Mouse (Mus musculus): ENCODE data around the gene Myrf.

Myrf gene

DNA sequence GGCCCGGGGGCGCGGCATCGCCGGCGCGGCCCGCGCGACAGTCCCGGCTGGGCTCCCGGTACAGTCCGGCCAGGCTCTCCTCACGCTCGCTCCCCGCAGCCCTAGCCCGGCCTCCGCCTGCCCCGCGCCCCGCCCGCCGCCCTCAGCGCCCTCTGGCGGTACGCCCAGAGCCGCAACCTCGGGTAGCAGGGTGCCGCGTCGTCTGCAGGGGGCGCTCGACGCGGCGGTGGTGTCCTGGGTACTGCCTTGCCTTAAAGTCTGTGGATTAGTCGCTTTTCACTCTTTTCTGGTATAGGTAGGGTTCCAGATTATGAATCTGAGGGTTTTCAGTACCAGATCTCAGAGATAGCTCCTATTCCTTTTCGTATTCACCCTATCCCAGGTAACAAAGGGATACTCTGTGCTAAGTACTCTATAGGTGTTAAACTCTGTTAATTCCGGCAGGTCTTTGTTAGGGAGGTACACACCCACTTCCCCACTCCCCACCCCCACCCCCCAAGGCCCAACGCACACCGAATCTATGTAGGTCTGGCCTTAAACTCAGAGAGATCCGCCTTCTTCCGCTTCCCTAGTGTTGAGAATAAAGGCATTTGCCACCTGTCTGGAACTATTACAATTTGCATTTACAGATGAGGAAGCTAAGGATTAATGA is at the start of gene Myrf:
Gene Myrf, minus strand, starts transcription at position 95 of the 652 bp plus-strand sequence.
- no peak for DNase-seq (ENCODE audit: low read depth)

DNA sequence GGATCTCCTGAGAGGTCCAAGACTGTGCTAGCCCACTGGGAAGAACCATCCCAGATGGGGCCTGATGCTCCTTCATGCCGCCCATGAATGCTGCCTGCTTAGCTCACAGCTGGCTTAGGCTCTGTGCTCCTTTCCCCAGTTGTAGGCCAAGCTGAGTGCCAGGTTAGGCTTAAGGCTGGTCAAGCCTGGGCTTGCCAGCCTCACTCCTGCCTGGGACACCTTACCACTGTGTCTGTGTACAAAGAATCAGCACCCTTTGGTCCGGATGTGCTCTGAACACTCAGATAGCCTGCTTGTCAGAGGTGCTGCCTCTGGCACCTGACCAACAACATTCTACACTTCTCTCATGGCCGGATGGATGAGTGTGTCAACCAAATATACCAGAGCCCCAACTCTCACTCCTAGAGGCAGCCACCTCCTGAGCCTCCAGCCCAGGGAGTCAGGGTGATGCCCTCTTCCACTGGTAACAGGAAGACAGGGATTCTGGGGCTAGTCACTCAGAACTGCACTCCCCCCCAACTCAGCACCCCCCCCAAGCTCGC is 49.1 kb upstream of the Myrf start:
- DNase-seq (ENCODE audit: low read depth), result peak; percentile 64

DNA sequence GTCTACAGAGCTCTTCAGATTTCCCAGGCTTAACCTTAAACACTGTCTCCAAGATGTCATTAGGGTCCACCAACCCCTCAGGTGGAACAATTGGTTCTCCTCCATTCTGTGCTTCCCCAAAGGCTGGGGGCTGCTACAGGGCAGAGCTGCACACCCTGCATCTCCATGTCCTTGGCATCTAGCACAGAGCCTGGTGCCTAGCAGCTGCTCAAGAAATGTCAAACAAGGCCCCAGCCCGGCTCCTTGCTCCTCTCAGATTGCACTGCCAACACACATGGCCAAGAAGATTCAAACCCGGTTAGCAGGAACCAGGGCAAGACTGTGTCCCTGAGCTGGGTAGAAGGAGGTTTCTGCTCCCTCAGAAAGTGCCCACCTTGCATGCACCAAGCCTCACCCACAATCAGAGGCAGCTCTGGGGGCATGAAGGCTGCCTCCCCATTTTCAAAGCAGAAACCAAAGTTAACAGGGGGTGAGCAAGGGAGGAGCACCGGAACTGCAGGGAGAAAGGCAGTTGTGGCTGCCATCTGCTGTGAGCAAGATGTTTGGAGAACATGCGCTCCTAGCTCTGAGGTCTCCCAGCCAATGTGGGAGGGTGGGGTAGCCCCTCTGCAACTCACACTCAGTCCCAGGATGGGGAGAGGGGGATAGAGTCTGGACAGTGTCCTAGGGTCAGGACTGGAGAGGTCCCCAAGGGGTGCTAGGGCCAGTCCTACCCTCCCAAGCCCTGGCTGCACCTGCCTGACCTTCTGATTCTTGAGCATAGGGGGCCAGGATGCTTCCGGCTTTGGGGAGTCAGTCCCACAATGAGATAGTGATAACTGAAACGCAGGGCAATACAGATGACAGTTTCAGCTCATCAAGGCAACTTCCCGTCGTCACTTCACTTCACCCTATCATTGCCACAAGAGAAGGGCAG is 47.8 kb upstream of the Myrf start:
- DNase-seq (ENCODE audit: low read depth), result no peak

DNA sequence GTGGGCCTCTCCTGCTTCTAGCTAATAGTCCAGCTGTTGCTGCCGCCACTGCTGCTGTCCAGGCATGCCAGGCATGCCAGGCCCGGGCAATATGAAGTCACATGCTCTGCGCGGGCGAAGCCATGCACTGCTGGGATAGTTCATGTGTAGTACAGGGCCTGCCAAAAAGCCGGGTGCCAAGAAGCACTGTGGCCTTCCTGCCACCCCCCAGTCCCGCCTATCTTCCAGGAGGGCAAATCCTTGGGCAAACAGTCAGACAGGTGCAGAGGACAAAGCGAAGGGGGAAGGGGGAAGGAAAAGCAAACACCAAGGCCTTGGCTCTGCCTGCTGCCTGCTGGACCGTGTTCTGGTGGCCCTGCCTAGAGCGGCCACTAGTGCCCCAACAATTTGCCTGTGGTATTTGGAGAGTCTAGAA is 45.9 kb upstream of the Myrf start:
- no peak for DNase-seq (ENCODE audit: low read depth)

DNA sequence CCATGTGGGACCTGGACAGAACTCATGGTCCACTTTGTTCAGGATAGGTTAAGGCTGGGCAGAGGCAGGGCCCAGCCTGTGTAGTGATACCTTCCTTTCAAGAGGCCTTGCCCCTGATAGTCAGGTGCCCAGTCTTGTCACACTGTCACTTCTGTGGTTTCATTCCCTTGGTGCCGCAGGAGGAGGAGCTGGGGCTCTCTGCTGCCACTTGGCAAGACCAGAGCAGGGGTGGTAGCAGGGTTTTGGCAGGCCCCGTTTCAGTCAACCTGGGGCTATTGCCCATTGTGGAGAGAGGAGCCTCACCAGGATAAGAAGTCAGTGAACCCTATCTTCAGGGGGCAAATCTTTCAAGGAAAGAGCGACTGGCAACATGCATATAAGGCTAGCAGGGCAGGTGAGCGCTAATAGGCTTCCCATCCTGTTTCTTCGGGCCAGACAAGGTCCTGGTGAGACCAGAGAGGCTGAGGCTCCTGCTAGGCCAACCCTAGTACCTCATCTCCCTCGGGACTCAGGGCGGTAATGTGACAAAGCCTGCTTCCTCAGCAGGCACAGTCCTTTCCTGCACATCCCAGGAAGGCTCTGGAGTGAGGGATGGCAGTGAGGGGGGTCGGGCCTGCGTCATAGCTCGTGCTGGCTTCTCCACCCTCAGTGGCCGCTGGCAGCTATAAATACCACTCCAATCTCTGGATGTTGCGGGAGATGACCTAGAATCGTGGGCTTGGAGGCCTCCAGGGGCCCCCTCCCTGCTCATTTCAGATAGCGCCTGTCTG is 40.4 kb upstream of the Myrf start:
- no peak for DNase-seq (ENCODE audit: low read depth)

DNA sequence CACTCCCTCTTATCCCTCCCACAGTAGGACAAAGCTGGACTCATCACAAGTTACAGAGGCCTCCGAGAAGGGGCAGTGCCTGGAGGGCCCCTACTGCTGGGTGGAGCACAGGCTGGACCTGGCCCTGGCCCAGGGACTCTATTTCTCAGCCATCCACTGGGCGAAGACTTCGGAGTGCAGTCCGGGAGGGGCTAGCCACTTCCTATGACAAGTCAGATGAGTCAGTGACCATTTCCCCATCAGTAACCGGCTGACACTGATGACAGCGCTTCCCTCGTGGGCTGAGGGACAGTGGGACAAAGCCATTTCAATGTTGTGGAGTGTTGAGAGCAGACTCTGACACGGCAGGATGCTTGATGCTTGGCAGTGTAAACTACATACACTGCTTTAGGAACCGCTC is 39.1 kb upstream of the Myrf start:
- DNase-seq (ENCODE audit: low read depth), result peak; percentile 72

DNA sequence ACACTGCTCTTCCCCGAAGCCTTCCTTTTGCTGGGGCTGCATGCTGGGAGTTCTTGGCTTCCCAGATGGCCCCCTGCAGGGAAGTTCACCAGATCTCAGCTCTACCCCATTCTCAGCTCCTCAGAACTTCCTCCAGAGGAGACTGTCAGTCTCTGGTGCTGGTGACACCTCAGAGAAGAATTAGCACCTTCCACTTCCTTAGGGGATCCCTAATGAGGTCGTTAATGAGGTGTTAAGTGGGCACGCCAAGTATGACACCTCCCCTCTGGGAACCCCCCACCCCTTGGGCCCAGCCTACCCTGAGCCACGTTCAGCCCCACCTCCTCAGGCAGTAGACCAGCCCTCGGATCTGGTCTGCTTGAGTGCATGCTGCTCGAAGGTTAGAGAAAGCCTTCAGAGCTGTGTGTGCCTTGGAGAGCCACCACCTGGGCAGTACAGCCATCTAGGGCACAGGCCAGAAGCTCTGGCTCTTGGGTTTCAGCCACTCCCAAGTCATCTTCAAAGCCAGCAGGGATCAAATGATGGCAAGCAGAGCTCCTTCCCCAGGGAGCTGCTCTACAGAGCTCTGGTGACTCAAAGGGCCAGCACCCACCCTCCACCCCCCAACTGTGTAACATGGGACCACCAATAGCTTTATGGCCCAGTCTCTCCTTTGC is 38.2 kb upstream of the Myrf start:
- no peak for DNase-seq (ENCODE audit: low read depth)

DNA sequence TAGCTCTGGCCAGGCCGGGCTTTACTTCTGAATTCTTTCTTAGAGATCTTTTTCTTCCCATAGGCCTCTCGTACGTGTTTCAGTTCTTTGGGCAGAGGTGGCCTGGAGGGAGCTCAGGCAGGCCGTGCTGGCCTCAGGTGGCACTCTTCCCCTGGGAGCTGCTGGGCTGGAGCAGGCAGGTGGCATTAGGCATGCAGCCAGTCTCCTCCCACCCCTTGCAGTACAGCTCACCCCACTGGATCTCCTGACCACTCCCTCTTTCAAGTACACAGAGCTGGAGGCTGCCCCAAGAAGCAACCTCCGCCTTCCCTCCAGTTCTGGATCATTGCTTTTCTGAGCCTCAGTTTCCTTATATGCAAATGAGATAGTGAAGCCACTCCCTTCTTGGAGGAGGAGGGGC is 37.2 kb upstream of the Myrf start:
- DNase-seq (ENCODE audit: low read depth), result no peak

DNA sequence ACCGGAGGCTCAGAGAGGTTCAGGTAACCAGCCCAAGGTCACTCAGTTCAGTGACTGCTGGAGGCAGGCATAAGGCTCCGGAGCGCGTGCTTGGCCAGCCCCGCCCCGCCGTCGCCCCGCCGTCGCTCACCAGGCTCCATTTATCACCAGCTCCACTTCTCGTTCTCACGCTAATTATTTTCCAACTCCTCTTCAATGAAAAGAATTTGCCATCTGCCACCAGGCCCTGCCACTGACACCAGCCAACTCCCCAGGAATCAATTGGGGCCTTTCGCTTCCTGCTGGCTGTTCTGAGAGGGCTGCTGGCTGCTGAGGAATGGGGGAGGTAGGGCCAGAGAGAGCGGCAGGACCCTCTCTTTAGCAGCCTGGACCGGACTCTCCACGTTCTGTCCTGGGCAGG is 36.8 kb upstream of the Myrf start:
- DNase-seq (ENCODE audit: low read depth), result no peak

DNA sequence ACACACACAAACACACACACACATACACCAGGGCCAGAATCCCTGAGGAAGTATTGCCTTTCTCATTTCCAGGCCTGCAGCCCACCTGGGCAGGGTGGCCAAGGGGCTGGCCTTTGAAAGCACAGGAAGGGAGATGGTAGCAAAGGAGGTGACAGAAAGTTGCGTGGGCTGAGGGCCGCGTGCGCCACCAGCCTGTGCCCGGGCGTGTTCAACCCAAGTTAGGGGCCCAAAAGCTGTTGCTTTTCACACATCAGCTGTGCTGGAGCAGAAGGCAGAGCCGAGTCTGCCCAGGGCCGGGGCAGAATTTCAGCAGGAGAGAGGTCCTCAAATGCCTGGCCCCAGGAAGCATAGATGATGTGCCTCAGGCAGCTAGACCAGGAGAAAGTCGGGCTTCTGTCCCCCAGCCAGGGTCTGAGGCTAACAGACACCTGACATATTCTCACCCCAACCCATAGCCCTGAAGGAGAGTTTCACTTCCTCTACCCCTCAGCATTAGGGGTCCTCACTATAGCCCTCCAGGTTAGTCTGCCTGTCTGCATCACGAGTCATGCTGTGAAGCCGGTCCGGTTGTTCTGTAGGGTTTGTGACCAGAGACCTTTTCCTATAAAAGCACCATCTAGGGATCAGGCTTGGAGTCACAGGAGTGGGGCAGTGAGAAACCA is 36.1 kb upstream of the Myrf start:
- DNase-seq (ENCODE audit: low read depth), result no peak

DNA sequence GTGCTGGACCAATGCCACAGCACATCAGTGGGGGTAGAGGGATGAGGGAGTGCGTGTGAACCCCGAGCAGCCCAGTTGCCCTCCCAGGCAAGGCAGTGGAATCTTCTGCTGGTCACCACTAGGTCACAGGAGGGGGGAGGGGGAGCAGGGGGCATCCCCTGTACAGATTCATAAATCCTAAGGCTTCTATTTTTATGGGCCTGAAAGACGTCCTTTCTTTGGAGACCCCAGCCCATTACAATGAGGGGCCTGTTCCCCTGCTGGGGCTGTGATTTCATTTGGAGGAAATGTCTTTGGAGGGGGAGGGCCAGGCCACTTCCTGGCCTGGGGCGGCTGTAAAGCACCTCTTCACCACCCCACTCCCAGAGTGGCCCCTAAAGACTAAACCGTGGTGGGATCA is 33.5 kb upstream of the Myrf start:
- DNase-seq (ENCODE audit: low read depth), result no peak

DNA sequence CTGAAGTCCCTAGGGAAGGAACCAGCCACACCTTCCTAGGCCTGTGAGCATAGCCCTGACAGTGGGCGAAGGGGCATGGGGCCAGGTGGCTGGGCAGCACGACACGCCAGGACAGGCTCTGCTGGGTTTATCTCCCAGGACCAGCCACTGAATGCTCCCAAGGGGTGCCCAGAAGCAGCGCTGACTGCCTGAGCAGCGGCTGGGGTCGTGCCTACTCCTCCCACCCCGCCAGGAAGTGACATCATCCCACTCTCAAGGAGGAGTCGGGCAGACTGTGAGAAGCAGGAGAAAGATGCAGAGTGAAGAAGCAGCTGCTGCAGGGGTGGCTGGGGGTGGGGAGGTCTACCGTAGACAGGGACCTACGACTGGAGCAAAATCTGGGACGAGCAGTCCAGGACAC is 32.2 kb upstream of the Myrf start:
- no peak for DNase-seq (ENCODE audit: low read depth)

DNA sequence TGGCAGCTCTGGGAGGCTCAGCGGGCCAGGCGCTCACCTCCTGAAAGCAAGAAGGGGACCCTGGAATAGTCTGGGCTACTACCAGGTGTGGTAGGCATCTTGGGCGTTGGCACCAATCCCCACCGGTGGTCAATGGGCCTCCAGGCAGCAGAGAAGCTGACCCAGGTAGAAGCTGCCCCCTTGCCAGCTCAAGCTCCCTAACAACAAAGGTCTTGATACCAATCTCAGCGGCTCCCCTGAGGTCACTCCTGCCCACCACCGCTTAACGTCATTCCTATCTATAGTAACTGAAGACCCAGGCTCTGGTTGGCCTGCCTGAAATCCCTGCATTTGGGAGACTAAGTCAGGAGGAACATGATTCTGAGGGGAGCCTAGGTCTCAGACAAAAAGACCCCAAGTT is 31.0 kb upstream of the Myrf start:
- DNase-seq (ENCODE audit: low read depth), result no peak

DNA sequence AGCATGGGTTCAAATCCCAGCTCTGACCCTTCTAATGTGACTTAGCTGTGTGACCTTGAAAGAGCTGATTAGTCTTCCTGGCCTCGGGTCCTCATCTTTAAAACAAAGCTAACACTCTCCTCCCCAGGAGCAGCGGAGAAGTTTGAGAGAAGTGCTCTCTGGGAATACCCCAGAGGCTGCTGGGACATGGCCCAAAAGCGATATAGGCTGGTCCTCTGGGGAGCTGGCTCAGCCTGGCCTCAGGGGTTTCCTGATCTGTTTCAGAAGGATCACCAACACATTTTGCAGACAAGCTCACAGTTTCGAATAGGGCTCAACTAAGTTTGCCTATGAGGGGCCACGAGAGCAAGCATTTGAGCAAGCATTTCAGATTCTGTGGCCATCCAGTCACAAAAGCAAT is 29.8 kb upstream of the Myrf start:
- no peak for DNase-seq (ENCODE audit: low read depth)

DNA sequence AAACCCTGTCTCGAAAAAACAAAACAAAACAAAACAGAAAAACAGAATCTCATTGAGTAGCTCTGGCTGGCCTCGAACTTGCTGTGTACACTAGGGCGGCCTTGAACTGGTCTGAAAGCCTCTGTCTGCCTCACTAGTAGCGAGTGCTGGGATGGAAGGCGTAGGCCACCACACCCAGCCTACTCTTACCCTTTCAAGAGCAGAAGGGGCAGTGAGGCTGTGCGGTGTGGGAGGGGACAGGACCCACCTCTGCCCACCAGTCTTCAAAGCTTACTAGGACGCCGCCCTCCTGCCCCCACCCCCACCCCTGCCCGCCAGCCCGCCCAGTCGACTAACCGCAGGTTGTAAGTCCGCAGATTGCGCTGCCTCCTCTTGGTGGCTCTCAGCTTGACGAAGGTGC is 28.3 kb upstream of the Myrf start:
- DNase-seq (ENCODE audit: low read depth), result no peak

DNA sequence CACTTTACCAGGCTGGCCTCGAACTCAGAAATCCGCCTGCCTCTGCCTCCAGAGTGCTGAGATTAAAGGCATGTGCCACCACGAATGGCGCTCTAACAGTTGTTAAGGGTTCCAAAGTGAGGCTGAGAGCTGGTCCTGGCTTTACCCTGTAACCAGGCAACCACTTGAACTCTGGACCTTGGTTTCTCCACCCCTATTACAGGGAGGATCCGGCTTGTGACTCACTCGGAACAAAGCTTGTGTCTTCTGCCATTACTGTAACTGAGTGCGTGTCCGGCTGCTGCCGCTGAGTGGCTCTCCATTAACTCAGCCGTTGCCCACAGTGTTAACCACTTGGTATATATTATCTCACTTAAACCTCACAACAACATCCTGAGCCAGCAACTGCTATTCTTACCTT is 27.4 kb upstream of the Myrf start:
- DNase-seq (ENCODE audit: low read depth), result peak; percentile 50

DNA sequence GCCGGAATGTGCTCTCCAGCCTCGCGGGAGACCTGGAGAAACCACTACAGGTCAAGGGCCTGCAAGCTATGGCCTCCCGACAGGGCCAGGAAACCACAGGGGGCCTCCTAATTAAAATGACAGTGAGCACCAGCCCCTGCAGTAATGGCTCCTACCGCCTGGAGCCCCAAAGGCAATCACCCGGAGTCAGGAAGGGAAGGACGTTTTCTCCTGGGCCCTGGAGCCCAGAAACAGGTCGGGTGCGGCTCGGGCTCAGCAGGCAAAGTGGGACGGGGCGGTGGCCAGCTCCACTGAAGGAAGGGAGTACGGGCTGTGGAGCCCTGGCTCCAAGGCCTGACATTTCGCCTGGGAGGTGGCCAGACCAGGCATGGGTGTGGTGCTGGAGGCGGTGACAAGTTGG is 26.5 kb upstream of the Myrf start:
- no peak for DNase-seq (ENCODE audit: low read depth)

DNA sequence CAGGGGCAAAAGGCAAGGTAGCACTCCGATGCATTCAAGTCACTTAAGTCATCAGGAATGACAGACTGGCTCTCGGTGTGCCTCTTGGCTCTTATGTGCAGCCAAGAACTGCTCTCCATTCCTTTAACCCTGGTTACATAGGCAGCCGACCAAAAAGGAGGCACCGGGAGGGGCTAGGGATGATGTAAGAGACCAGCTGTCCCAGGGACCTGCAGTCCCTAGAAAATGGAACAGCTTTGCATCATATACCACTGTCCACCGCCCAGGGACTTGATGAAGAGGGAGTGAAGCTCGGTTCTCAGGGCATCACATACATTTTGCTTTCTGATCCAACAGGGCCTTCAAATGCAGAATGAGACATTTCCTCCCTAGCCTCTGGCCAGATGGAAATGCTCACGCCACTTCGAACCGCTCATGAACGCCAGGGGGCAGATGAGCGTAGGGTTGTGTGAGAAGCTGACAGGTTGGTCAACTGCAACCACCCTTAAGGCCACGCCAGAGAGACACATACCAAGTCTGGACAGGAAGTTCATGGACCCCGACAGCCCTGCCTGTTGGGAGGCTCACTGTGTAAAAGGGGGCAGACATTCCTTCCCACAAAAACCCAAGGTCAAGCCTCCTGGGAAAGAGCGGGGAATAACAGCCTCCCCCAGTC is 25.8 kb upstream of the Myrf start:
- peak; percentile 94 for DNase-seq (ENCODE audit: low read depth)

DNA sequence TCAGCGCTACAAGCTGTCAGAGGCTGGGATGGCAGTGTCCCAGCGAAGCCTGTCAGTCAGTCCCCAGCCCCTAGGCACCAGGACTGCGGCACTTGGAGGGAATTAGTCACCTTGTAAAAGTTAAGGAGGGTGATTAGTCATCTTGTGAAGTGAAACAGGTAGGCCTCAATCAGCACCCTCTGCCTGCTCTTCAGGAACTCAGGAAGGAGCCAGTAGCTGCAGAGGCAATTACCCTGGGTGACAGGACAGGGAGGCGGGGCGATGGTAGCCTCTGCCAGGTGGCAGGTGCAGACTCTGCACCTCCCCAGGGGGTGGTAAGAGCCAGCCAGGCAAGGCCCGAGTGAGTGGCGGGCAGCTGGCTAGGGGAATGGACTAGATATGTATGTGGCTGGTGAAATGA is 20.8 kb upstream of the Myrf start:
- DNase-seq (ENCODE audit: low read depth), result no peak

DNA sequence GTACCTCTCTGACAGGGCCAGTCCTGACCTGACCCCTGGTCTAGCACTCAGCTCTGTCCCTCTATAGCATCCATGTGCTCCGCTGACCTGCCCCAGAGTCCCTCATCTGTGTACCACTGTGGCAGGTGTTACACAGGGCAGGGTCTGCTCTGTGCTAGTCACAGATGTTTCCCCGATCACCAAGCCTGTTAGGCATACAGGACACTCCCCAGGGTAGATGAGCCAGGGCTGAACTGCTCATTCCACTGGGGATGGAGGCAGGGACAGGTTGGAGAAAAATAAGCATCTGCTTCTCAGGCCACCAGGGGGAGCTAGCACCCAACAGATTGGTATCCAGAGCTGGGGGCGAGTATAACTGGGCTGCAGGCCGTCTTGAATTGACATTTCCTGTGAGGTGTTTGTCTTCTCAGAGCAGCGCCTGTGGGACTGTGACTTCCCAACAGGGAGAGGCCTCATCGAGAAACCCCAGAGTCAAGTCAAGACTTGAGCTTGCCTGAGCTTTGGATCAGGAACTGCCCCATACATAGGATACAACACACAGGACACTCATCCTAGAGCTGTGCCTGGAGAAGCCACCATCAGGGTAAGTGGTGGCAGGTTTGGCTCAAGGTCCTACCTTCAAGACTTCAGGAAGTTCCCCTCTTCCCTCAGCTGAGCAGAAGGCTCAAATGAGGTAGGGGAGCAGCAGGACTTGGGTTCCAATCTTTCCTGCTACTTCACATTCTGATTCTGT is 17.9 kb upstream of the Myrf start:
- peak; percentile 90 for DNase-seq (ENCODE audit: low read depth)
